Mouse (Mus musculus): ENCODE measurements around the gene Xrcc4.

DNA sequence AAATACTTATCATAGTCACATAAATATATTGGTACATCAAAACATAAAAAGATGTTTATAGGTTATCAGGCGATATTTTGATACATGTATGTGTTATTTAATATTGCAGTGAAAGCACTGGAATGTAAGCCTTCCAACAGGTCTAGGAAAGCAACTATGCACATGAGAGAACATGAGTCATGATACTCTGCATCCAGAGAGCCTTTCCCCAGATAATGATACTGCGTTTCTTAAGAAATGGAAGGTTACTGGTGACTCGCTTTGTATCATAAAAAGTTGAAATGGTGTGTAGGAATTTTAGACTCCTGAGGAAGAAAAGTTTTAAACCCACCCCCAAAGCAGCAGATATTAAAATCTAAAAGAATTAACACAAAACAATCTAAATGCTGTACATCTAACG is 190.3 kb downstream of the Xrcc4 start:
- no peak for TF ChIP-seq ZNF384 (IDR thresholded peaks at IDR 0.05; ENCODE audit: low read depth, low read length)
- TF ChIP-seq CHD2 (IDR thresholded peaks at IDR 0.05; ENCODE audit: low read depth, low read length) = no peak
- no peak for TF ChIP-seq HCFC1 (IDR thresholded peaks at IDR 0.05; ENCODE audit: borderline replicate concordance, insufficient read depth, low read length)
- TF ChIP-seq MAFK (IDR thresholded peaks at IDR 0.05; ENCODE audit: insufficient read depth, low read depth, low read length) = no peak

All from ES-E14 (cell line).